Mouse (Mus musculus) spleen, postnatal 4 days (tissue): Measurements from ENCODE around the gene A930009A15Rik.

Source experiments
- DNase-seq, 2 experiments: peaks; one replicate each; pipeline ENCODE4 v3.0.0; 2022; ENCODE audit warnings: low spot score in 2 of 2

Gene A930009A15Rik

GRCm38 (mm10) chr10:115569712-115570491 lies at the start of gene A930009A15Rik:
TSS of gene A930009A15Rik (plus strand) at chr10:115569986.
- DNase-seq: no peak

DNA sequence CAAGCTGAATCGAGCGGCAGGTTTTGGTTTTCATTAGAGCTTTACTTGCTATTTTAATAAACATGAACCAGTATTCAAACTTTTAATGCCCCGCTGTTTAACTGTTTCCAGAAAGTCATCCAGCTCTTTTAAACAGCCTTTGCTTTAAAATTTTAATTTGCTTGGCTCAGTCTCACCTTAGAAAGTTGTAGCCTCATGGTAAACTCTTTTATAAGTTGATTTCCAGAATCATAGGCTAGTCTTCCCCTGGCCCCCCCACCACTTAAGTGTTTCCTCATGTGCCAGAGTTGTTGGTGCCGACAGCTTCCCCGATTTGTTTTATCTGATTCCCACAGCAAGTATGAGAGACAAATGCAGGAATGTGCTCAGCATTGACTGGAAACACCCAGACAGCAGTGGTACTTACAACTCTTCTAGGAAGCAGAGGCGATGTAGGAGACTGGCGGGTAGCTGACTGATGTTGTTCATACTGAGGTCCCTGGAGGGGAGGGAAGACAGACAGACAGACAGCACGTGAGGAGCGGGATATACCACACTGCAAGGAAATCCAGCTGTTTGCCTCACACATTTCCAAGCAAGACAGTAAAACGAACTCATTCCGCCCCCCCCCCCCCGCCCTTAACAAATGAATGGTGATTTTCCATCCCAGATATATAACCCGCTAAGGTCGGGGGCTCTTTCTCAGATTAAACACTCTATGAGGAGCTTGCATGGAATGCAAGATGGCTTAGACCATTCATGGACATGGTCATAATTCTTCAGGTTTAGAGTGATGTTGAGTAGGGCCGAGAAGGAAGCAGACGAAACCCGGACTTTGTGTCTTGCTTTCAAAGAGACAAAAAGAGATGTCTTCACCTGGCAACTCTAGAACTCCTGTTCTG lies 49.3 kb upstream of the A930009A15Rik start:
- peak in 1 of 2 experiments; percentile 25 for DNase-seq

- DNase-seq: no peak
Measured at GRCm38 (mm10) chr10:115521081-115521451, 48.7 kb upstream of the A930009A15Rik start.

DNA sequence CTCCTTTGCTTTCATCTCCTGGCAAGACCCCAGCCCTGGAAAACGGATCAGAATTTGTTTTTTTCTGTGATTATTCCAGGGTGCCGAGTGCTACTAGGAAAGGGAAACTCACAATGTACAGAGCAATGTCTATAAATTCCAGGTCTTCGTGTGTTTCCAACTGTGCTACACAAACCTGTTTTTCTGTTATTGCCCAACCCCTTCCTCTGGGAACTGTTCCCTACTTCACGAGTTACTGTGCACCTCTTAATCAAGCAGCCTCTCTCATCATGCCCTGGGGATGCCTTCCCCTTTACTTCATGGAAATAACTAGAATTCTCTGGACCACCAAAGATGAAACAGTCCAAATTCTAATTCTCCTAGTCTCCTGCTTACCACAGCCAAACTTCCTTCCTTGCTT lies 40.9 kb upstream of the A930009A15Rik start:
- DNase-seq: no peak

DNA sequence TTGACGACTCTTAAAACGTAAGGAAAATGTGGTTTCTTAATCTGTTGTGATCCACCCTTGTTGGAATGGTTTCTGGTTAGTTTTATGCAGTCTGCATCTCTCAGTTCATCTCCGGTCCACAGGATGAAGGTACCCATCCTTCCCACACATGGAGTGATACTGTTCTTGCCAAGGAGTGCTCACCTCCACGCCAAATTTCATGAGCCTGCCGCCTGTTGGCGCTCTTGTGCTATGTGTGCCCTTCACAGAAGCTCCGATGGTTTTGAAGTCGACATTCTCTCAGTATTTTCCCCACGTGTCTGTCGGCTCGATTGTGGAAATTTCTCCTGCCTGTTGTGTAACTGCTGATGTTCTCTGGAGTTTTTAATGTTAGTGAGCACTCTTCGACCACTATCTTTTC lies 40.0 kb upstream of the A930009A15Rik start:
- no peak for DNase-seq

DNA sequence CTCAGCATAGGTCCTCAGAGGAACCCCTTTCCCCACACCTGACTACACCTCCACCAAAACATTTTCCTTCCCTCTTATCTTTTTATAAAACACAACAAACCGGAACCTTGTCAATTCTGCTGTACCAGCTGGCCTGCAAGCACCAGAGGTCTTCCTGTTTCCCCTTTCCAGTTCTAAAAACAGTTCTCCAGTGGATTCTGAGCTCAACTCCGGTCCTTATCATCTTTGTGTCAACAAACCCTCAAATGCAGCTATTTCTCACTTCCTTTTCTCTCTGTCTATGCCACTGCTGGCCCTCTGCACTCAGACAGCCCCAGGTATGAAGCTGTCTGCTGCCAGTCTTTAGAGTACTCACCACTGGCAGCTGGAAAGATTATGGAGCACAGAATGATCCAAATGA lies 39.0 kb upstream of the A930009A15Rik start:
- DNase-seq: no peak

DNA sequence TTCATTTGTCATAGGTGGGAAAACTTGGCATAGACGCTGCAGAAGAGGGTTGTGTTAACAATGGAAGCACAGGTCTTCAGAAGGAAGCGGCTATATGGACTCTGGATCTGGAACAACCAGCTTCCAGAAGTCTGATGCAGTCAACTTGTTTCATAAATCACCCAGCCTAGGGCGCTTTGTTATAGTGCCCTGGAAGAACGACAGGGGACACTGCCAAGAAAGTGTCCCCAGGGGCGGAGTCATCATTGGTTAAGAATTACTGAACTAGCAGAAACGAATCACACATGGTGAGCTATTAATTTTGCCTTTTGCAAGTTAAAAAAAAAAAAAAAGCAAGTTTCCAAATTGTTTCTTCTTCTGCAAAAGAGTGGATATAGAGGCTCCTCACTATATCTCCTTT lies 26.9 kb upstream of the A930009A15Rik start:
- no peak for DNase-seq

DNA sequence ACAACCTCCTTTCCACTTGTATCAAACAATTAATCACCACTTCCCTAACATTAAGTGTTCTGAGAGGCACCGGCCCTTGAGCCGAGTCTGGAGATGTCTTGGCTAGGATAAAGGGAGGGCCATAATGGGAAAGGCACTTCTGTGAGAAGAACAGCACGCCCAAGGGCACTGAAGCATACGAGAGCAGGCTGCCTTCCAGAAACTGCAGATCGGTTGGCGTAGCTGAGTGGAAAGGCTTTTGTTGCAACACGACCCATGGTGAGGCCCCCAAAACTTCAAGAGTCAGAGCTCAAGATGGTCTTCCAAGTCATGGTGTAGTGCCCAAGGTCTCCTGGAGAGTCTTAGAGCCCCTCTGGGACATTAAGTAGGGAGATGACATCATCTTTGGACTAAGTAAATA lies 19.5 kb upstream of the A930009A15Rik start:
- DNase-seq: no peak

DNA sequence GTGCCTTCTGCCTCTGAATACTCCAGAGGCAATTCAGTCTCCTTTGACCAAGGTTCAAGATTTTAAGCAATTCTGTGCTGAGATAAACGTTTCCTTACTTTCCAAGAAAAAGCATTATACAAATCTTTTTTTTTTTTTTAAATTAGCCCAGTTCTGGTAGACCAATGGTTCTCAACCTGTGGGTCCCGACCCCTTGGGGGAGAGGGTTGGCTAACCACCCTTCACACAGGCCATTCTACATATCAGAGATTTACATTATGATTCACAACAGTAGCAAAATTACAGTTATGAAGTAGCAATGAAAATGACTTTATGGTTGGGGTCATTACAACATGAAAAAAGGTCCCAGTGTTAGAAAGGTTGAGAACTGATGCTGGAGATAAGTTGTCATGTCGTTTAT lies 18.7 kb upstream of the A930009A15Rik start:
- no peak for DNase-seq

DNA sequence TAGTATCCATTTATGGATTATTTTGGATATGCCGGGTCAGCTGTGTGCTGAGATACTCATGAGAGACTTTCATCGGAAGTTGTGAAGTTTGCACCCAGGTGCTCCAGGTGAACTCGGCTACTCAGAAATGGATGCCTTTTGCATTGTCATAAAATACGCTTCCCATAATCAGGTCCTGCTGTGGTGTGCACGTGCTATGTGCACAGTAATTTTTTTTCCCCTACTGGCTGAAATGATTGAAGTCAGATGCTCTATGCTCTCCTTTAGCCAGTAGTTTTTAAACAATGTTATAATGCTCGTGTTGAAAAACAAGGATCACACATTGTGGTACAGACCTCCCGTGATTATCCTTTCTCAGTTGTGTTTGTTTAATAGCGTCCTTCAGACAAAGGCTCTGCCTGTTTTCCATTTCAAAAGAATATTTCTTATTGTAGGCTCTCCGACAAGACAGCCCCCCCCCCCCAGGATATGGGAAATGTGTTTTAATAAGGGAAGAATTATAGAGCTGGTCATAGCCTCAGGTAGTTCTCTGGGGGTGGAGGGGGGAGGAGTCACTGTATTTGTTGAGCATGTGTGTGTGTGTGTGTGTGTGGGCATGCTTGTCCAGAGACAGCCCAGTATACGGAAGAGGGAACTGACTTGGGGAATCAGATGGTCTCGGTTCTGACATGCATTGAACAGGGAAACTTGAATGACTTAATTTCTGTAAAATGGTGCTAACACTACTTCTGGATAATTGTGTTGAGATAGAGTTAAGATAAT lies 16.3 kb upstream of the A930009A15Rik start:
- no peak for DNase-seq

DNA sequence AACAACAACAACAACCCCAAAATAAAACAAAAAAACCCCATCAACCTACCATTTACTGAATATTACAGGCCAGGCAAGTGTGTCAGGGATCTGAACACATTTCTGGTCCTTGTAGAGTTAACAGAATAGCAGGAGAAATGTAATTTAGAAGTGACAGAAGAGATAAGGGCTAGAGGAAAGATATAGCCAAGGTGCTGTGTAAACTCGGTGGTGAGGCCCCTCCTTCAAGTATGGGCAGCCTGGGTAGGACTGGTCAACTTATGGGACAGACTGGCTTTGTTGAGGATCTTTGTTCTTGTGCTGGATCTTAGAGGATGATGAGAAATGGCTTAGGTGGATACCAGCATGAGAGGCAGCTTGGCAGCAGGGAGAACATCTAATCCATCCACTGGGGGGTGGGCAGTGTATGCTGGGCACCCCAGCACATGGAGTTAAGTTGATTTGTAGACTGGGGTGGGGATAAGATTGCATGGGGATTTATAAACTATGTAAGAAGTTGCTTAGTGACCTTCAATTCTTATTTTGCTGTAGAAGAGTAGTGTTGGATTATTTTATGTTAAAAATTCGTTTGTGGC lies 14.5 kb upstream of the A930009A15Rik start:
- DNase-seq: no peak

DNA sequence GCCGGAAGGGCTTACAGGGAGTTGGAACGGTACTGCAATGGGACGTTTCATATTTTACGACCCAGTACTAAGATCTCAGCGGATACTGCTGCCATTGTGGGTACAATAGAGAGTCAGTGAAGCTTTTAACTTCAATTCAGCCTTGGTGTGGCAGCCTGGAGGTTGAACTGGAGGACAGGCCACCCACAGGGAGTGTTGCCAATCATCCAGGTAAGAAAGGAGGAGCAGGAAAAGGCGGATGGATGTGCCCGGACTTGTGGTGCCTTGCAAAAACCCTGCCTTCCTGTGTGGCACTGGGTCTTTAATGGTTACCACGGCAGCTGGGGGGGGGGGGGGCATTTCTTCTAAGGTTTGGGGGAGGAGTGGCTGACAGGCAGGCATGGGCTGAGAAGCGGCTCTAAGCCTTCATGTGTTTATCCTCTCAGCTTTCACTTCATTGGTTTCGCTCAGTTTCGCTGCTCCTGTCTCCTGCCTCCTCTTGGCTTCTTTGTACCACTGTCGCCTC lies 13.0 kb upstream of the A930009A15Rik start:
- DNase-seq: no peak

- DNase-seq: no peak
Measured at GRCm38 (mm10) chr10:115561136-115561880, 8.5 kb upstream of the A930009A15Rik start.

GRCm38 (mm10) chr10:115562911-115563686 lies 6.7 kb upstream of the A930009A15Rik start:
- DNase-seq: no peak

GRCm38 (mm10) chr10:115563961-115564360 lies 5.8 kb upstream of the A930009A15Rik start:
- DNase-seq: no peak

DNA sequence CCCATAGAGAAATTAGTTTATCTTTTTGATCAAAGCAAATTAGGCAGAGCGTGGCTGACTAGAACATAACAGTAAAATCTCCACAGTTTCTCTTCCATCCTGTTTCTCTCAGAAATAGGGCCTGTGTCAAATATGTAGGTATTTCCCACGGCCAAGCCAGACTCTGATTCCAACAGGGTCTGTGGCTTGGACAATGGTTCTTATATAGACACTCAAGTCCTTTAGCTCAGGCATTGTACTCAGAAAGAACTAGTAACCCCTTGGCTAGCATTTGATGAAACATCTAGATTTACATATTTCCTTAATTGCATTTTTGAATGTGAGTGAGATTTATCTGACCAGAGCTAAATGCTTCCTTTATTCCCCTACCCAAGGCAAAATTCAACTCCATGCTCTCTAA lies 791 bp downstream of the A930009A15Rik start:
- no peak for DNase-seq

DNA sequence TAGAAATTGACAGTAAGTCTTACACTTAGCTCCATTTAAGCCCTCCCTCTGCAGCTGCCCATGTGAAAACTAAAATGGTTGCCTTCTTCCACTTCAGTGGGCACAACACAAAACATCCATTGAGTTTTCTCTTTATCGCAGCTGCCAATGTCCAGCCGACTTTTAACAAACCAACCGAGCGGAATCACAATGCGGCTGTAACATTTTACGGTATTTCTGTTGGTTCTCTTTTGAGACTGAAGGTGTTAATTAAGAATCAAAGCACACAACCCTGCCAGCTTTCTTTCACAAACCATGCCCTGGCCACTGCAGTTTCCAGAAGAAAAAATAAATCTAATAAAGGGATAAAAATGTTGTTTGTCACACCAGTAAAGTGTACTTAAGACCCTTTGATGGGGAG lies 1.5 kb downstream of the A930009A15Rik start:
- no peak for DNase-seq

DNA sequence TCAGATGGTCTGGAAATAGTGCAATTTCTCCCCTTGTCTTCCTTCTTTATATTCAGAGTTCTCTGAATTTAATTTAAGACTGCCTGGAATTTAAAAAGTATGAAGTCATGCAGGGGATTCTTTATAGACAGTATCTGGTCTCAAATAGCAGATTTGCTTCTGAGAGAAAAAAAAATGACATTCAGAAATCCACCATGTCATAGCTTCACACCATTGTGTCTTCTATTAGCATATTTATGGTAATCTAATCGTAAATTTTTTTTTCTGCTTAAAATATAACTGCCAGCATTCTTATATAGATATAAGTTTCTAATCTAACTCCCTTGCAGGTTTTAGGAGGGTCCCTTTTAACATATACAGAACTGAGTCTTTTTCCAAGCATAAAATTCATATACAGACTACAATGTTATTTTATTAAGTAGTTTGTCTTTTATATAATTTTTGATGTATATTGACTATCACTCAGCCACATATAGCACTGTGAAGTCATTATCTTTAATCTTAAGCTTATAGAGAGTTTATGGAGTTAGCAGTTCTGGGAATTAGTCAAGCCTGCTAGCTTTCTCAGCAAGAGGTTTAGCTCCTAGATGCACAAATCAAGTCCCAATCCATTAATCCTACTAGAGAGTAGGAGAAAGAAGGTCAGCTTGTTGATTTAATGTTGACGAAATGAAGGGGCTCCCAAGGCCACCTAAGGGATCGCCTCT lies 2.1 kb downstream of the A930009A15Rik start:
- no peak for DNase-seq

DNA sequence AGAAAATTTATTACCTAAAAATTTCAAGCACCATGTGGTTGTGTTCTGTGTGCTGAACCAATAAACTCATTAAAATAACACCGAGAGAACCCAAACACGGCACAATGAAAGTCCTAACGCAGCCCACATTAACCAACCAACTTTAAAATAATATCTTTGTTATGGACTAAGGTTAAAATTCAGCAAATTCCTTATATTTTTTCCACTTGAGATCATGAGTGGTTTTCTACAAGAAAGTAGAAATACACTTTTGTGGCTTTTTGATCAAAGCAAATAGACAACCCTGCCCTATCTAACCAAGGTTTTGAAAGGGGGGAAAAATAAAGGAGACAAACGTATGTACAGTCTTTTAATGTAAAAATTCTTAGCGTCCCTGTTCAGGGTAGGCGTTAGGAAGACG lies 9.3 kb downstream of the A930009A15Rik start:
- DNase-seq: no peak

- no peak for DNase-seq
Measured at GRCm38 (mm10) chr10:115579494-115579893, 9.7 kb downstream of the A930009A15Rik start.
